Mouse (Mus musculus): ENCODE results near the gene Prtn3. TPM values are rescaled to one million over a fixed set of nuclear protein-coding genes. Genes with fewer than 3 reads are reported as not detected.

The Prtn3 gene
- polyA plus RNA-seq, 1 experiment from 2014 or later: 7.2 TPM

DNA sequence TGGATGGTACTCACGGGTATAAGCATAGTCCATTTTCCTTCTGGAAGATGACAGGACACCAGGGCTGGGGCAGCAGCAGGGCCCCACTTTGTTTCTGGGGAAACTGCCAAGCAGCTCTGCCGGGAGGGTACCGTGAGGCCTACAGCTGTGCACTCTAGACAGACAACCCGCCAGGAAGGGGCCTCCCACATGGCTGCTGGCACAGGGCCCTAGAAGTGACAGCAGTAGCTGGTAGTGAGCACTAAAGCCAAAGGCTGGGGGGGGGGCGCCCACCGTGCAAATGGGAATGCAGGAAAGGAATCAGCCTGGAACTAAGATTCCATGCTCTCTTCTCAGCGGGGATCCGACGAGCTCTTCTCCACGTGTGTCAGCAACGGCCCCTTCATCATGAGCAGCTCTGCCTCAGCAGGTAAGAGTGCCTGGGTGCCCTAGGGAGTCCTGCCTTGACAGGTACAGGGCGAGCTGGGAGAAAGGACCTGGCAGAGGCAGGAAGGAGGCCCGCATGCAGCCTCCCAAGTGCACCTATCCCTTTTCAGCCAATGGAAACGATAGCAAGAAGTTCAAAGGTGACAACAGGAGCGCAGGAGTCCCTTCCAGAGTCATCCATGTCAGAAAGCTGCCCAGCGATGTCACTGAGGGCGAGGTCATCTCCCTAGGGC lies 15.7 kb upstream of the Prtn3 start:
- Histone ChIP-seq H3K27ac (ENCODE audit: low read length) (peak overlapping the region; percentile 52), H3K9ac (ENCODE audit: low read length) (peak overlapping the region; percentile 99), H3K27me3 (ENCODE audit: control insufficient read depth, insufficient read depth, low read length) (no peaks in the 10 kb centered on the region), H3K4me3 (replicated peaks; ENCODE audit: low read length) (peak overlapping the region; percentile 97), H3K4me1 (ENCODE audit: control insufficient read depth, insufficient read depth, low read length) (peaks cover 34% of the 10 kb centered on the region), H3K9me3 (replicated peaks; ENCODE audit: control insufficient read depth, low read length) (no peaks in the 10 kb centered on the region), H3K4me2 (ENCODE audit: low read depth, low read length) (peak overlapping the region; percentile 89), H3K36me3 (ENCODE audit: control insufficient read depth, insufficient read depth, low read length) (peaks cover 42% of the 10 kb centered on the region)
- WGBS: 37% methylated on average over 16 of the region's 17 CpGs
- no peak for ATAC-seq (ENCODE audit: insufficient read depth, low FRiP score)

DNA sequence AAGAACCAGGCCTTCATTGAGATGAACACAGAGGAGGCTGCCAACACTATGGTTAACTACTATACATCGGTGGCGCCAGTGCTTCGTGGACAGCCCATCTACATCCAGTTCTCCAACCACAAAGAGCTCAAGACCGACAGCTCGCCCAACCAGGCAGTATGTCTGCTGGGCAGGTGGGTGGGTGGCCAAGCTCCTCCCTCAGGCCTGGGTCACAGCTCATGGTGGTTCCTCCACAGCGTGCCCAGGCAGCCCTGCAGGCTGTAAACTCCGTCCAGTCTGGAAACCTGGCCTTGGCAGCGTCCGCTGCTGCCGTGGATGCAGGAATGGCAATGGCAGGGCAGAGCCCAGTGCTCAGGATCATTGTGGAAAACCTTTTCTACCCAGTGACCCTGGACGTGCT lies 15.2 kb upstream of the Prtn3 start:
- Histone ChIP-seq H3K36me3 (ENCODE audit: control insufficient read depth, insufficient read depth, low read length) (peaks cover 42% of the 10 kb centered on the region), H3K9me3 (replicated peaks; ENCODE audit: control insufficient read depth, low read length) (no peaks in the 10 kb centered on the region), H3K27ac (ENCODE audit: low read length) (no peak overlapping the region), H3K9ac (ENCODE audit: low read length) (no peak overlapping the region; the same call in 1 of the 2 replicates), H3K4me1 (ENCODE audit: control insufficient read depth, insufficient read depth, low read length) (peaks cover 34% of the 10 kb centered on the region), H3K4me3 (replicated peaks; ENCODE audit: low read length) (no peak overlapping the region), H3K4me2 (ENCODE audit: low read depth, low read length) (no peak overlapping the region), H3K27me3 (ENCODE audit: control insufficient read depth, insufficient read depth, low read length) (no peaks in the 10 kb centered on the region)
- no peak for ATAC-seq (ENCODE audit: insufficient read depth, low FRiP score)
- 73% methylated on average over 11 of the region's 11 CpGs for WGBS

DNA sequence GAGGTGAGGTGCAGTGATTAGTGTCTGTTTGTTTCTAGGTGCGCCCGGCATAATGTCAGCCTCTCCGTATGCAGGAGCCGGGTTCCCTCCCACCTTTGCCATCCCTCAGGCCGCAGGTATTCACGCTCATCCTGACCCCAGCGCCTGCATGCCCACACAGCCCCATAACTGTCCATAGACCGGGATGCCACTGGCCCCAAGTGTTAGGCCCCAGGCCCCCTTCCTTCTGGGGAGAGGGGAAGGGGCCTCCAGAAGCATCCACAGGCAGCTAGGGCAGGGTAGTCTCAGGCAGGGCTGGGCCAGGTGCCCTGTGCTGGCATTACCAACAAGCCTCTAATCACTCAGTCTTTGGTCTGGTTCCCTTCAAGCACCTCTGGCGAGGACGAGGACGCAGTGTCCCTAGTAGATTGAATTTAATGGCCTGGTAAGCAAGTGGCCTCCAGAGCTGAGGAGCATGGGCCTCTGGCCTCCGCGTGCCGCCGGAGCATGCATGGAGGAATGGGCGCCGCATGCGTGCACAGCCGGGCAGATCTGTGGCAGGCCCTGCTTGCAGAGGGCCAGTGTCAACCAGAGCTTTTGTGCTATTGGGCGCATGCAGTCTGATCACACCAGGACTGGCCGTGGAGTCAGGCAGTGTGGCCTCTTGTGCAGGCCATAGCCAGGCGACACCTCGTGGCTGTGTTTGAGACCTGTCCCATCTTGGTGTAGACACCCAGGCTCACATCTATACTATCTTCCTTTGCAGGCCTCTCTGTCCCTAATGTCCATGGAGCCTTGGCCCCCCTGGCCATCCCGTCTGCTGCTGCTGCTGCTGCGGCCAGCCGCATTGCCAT lies 14.0 kb upstream of the Prtn3 start:
- 89% methylated on average over 26 of the region's 26 CpGs for WGBS
- no peak for ATAC-seq (ENCODE audit: insufficient read depth, low FRiP score)
- Histone ChIP-seq H3K4me2 (ENCODE audit: low read depth, low read length) (no peak overlapping the region), H3K4me3 (replicated peaks; ENCODE audit: low read length) (no peak overlapping the region), H3K27ac (ENCODE audit: low read length) (no peak overlapping the region), H3K27me3 (ENCODE audit: control insufficient read depth, insufficient read depth, low read length) (no peaks in the 10 kb centered on the region), H3K9me3 (replicated peaks; ENCODE audit: control insufficient read depth, low read length) (no peaks in the 10 kb centered on the region), H3K9ac (ENCODE audit: low read length) (peak overlapping the region; percentile 31; the same call in 1 of the 2 replicates), H3K36me3 (ENCODE audit: control insufficient read depth, insufficient read depth, low read length) (peaks cover 42% of the 10 kb centered on the region), H3K4me1 (ENCODE audit: control insufficient read depth, insufficient read depth, low read length) (peaks cover 34% of the 10 kb centered on the region)

- H3K9ac ChIP-seq (ENCODE audit: low read length): no peak overlapping the region
Measured at GRCm38 (mm10) chr10:79861230-79862048, 12.8 kb upstream of the Prtn3 start.

GRCm38 (mm10) chr10:79862049-79862788 lies 12.1 kb upstream of the Prtn3 start:
- Histone ChIP-seq H3K9ac (ENCODE audit: low read length) (no peak overlapping the region), H3K4me3 (replicated peaks; ENCODE audit: low read length) (no peak overlapping the region), H3K9me3 (replicated peaks; ENCODE audit: control insufficient read depth, low read length) (no peaks in the 10 kb centered on the region), H3K27ac (ENCODE audit: low read length) (no peak overlapping the region), H3K4me1 (ENCODE audit: control insufficient read depth, insufficient read depth, low read length) (peaks cover 29% of the 10 kb centered on the region), H3K36me3 (ENCODE audit: control insufficient read depth, insufficient read depth, low read length) (peaks cover 42% of the 10 kb centered on the region), H3K27me3 (ENCODE audit: control insufficient read depth, insufficient read depth, low read length) (no peaks in the 10 kb centered on the region), H3K4me2 (ENCODE audit: low read depth, low read length) (no peak overlapping the region)
- 84% methylated on average over 23 of the region's 23 CpGs for WGBS
- no peak for ATAC-seq (ENCODE audit: insufficient read depth, low FRiP score)

More at GRCm38 (mm10) chr10:79861230-79862048, 12.8 kb upstream of the Prtn3 start:
- 72% methylated on average over 25 of the region's 25 CpGs for WGBS
- no peaks in the 10 kb centered on the region for H3K27me3 ChIP-seq (ENCODE audit: control insufficient read depth, insufficient read depth, low read length)
- no peak overlapping the region for H3K27ac ChIP-seq (ENCODE audit: low read length)
- no peak overlapping the region for H3K4me3 ChIP-seq (replicated peaks; ENCODE audit: low read length)
- H3K4me2 ChIP-seq (ENCODE audit: low read depth, low read length): no peak overlapping the region
- peaks cover 42% of the 10 kb centered on the region for H3K36me3 ChIP-seq (ENCODE audit: control insufficient read depth, insufficient read depth, low read length)
- no peaks in the 10 kb centered on the region for H3K9me3 ChIP-seq (replicated peaks; ENCODE audit: control insufficient read depth, low read length)
- H3K4me1 ChIP-seq (ENCODE audit: control insufficient read depth, insufficient read depth, low read length): peaks cover 36% of the 10 kb centered on the region
- ATAC-seq (ENCODE audit: insufficient read depth, low FRiP score): no peak

DNA sequence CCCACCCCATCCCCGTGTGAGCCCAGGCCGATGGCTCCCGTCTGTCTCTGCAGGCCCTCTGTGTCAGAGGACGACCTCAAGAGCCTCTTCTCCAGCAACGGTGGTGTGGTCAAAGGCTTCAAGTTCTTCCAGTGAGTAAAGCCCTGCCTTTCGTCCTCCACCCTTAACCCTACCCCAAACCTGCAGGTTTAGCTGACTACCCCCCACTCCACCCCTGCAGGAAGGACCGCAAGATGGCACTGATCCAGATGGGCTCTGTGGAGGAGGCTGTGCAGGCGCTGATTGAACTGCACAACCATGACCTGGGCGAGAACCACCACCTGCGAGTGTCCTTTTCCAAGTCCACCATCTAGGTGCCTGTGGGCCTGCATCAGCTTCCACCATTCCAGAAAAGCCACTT lies 11.4 kb upstream of the Prtn3 start:
- 57% methylated on average over 10 of the region's 10 CpGs for WGBS
- Histone ChIP-seq H3K27ac (ENCODE audit: low read length) (no peak overlapping the region), H3K9me3 (replicated peaks; ENCODE audit: control insufficient read depth, low read length) (no peaks in the 10 kb centered on the region), H3K4me3 (replicated peaks; ENCODE audit: low read length) (no peak overlapping the region), H3K9ac (ENCODE audit: low read length) (no peak overlapping the region), H3K36me3 (ENCODE audit: control insufficient read depth, insufficient read depth, low read length) (peaks cover 42% of the 10 kb centered on the region), H3K4me2 (ENCODE audit: low read depth, low read length) (no peak overlapping the region), H3K27me3 (ENCODE audit: control insufficient read depth, insufficient read depth, low read length) (no peaks in the 10 kb centered on the region), H3K4me1 (ENCODE audit: control insufficient read depth, insufficient read depth, low read length) (peaks cover 22% of the 10 kb centered on the region)
- ATAC-seq (ENCODE audit: insufficient read depth, low FRiP score): no peak

DNA sequence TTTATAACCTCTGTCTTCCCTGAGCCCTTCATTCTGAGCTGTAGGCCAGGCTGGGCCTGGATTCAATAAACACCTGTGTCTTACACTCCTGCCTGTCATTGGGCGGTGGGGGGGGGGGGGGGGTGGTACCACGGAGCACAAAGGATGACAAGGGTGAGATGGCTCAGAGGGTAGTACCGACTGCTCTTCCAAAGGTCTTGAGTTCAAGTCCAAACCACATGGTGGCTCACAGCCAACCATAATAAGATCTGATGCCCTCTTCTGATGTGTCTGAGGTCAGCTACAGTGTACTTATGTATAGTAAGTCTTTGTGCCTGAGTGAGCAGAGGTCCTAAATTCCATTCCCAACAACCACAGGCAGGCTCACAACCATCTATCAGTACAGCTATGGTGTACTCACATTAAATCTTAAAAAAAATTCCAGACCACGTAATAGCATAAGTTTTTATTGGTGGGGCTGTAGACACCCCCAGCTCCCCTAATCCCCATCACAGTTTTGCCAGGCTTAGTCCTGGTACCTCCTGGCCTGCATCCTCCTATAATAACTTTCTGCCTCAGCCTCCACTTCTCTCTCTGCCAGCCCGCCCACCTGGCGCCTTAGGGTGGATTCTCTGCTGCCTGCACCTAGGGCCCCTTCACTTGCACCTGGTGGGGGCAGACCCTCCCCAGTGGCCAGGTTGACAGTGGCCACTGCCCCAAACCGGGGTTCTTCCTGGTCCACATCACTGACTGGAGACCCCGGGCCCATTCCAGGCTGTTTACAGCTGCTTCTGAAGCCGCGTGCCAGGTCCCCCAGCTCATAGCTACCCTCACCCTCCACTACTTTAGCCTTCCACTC lies 9.7 kb upstream of the Prtn3 start:
- no peak overlapping the region for H3K4me3 ChIP-seq (replicated peaks; ENCODE audit: low read length)
- H3K9me3 ChIP-seq (replicated peaks; ENCODE audit: control insufficient read depth, low read length): no peaks in the 10 kb centered on the region
- ATAC-seq (ENCODE audit: insufficient read depth, low FRiP score): peak; percentile 8; the same call in 1 of the 2 replicates
- H3K4me2 ChIP-seq (ENCODE audit: low read depth, low read length): no peak overlapping the region
- no peak overlapping the region; the same call in 1 of the 2 replicates for H3K27ac ChIP-seq (ENCODE audit: low read length)
- WGBS: 46% methylated on average over 10 of the region's 10 CpGs
- no peaks in the 10 kb centered on the region for H3K27me3 ChIP-seq (ENCODE audit: control insufficient read depth, insufficient read depth, low read length)
- no peak overlapping the region for H3K9ac ChIP-seq (ENCODE audit: low read length)
- H3K4me1 ChIP-seq (ENCODE audit: control insufficient read depth, insufficient read depth, low read length): 0 out of 2 replicates have a peak, but pooled peaks cover 7% of the 10 kb centered on the region
- peaks cover 37% of the 10 kb centered on the region for H3K36me3 ChIP-seq (ENCODE audit: control insufficient read depth, insufficient read depth, low read length)

DNA sequence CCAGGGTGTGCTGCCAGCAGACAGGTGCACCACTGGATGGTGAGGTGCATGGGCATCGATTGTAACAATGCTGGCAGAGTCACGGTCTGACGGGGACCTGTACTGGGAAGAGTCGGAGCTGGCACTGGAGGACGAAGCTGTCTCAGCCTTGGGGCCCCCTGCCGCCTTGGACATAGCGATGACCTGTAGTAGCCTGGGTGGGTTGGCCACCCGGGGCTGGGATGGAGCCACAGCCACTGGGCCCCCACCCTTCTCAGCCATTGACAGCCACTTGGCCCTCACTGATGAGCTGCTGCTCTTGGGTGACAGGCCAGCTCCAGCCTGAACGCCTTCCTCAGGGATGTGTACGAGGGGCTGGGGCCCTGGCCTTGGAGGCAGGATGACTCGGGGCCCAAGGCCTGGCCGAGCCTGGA lies 9.1 kb upstream of the Prtn3 start:
- peaks cover 31% of the 10 kb centered on the region for H3K36me3 ChIP-seq (ENCODE audit: control insufficient read depth, insufficient read depth, low read length)
- H3K4me1 ChIP-seq (ENCODE audit: control insufficient read depth, insufficient read depth, low read length): 0 out of 2 replicates have a peak, but pooled peaks cover 5% of the 10 kb centered on the region
- no peaks in the 10 kb centered on the region for H3K27me3 ChIP-seq (ENCODE audit: control insufficient read depth, insufficient read depth, low read length)
- no peak overlapping the region for H3K4me3 ChIP-seq (replicated peaks; ENCODE audit: low read length)
- H3K27ac ChIP-seq (ENCODE audit: low read length): no peak overlapping the region; the same call in 1 of the 2 replicates
- H3K4me2 ChIP-seq (ENCODE audit: low read depth, low read length): no peak overlapping the region
- 0 out of 2 replicates have a peak, but pooled peaks have one; percentile 4 for ATAC-seq (ENCODE audit: insufficient read depth, low FRiP score)
- no peaks in the 10 kb centered on the region for H3K9me3 ChIP-seq (replicated peaks; ENCODE audit: control insufficient read depth, low read length)
- H3K9ac ChIP-seq (ENCODE audit: low read length): no peak overlapping the region
- 56% methylated on average over 12 of the region's 12 CpGs for WGBS

Measured in stomach, embryonic 16.5 days (tissue).